Mouse (Mus musculus) left cerebral cortex, adult 6 months (tissue): ENCODE measurements around the gene Scgn. TPM values are rescaled to one million over a fixed set of nuclear protein-coding genes. Genes with fewer than 3 reads are reported as not detected.

ENCODE experiments used
- long read RNA-seq, 2 experiments: library from polyadenylated mRNA; unstranded; transcript quantifications; one replicate each; pipeline ENCODE4 v2.0.0; 2019 to 2020
- polyA plus RNA-seq: library from polyadenylated mRNA; unstranded; fragments of <200 nt; fragmentation: Nextera tagmentation; gene quantifications from 2 replicates; pipeline ENCODE4 v1.2.3, GENCODE M21; 2021

Gene Scgn
- 0.38 TPM in 1 of 2 replicates, not detected in the other for polyA plus RNA-seq
- long read RNA-seq, experiment 1, partial matches to known transcripts, result 0 of 2 reads
- long read RNA-seq, experiment 1, other reads (novel, unspliced or antisense), result 0 of 2 reads
- long read RNA-seq, experiment 2, result 0 reads

DNA sequence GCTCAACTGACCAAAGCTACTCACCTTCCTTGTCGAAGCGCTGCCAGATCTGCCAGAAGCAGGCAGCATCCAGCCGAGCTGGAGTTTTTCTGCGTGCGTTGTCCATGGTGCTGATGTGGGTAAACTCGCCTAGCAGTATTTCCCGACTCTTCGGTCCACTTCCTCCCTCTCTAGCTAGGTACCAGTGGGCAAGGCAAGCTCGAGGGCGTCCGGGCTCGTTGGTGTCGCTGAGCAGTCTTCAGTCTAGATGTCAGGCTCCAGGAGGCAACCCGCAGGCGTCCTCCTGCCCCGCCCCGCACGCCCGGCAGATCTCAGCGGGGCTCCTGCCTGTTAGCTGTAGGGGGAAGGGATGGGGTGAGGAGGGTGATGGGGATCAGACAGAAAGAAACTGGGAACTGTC is at the start of gene Scgn:
Gene Scgn (minus strand): TSS at position 287 of the 400 bp plus-strand sequence.

DNA sequence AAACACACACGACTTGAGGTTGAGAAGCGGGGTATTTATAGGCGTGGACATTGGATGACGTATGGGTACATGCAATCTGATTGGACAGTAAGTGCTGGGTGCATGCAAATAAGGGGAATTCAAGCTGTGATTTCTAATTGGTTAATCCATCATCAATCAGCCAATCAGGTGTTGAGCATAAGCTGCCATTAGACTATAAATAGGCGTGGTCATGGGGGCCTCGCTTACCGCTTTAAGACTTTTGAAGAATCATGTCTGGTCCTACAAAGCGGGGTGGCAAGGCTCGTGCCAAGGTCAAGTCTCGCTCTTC is 56.8 kb downstream of the Scgn start, which contains the start of gene Hist1h2aa:
Gene Hist1h2aa (plus strand): TSS at position 252 of the 310 bp plus-strand sequence.

DNA sequence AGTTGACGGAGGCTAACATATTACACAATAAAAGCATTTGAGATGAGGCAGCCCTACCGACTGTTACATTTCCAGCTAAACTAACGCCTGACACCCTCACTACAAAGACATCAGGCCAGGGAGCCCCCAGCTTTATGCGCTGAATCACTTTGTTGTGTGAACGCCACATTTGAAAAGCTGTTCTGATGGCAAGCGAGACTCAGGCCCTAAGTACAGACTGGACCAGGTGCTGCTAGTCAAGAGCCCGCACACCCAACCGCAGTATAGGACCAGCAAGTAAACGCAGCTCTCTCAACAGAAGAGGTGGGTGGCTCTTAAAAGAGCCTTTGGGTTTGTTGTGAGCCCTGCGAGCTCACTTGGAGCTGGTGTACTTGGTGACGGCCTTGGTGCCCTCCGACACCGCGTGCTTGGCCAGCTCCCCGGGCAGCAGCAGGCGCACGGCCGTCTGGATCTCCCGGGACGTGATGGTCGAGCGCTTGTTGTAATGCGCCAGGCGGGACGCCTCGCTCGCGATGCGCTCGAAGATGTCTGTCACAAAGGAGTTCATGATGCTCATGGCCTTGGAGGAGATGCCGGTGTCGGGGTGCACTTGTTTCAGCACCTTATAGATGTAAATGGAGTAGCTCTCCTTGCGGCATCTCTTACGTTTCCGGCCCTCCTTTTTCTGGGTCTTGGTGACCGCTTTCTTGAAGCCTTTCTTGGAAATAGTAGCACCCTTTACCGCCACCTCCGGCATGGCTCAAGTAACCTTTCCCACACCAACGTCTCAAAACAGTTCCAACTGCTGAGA is 57.4 kb downstream of the Scgn start, which contains the start of gene Hist1h2ba:
Gene Hist1h2ba (minus strand): TSS at position 736 of the 790 bp plus-strand sequence.

DNA sequence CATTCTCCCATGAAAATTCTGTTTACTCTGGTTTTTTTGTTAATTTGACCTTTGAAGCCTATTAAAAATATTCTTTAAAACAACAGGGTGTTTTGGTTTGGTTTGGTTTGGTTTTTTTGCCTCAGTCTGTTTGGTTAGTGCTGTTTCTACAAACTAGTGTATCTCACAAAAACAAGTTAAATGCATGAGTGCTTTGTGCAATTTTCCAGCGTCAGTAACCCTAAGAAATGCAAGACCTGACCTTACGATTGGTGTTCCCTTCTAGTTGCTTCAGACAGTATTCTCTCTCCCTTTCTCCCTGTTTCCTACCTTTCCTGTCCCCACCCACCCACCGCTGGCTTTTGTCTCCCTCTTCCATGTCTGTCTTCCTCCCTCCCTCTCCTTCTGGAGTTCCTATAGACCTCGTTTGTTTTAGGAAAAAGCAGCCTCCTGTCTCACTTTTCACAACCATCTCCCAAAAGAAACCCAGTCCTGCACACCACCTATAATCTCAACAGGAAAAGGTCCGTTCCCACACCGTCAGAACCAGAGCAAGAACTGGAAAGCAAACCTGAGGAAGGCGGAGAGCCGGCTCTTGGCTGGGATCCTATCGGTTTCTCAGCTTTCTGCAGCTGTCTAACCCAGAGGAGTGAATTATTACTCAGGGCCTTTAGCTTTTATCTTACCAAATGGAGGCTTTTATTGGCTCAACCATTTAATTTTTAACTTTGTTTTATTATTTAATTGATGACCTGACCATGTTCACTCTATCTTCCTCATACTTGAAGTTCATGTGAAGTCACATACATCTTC is 76.4 kb downstream of the Scgn start, which contains the start of gene Slc17a4:
Gene Slc17a4 (minus strand): TSS at position 634 of the 792 bp plus-strand sequence.

Other genes with a start within 250 kb of the Scgn start
- gene Hist1h3c, start 245.6 kb downstream of the Scgn start, polyA plus RNA-seq, result 0.53 TPM in 1 of 2 replicates, not detected in the other
- 0.45 TPM in 1 of 2 replicates, not detected in the other for gene Hist1h2bb, start 244.5 kb downstream of the Scgn start, polyA plus RNA-seq
- 2.6 and 2.8 TPM in 2 replicates for gene Hist1h2ab, start 240.1 kb downstream of the Scgn start, polyA plus RNA-seq
- 0.40 TPM in 1 of 2 replicates, not detected in the other for gene Hist1h3b, start 238.9 kb downstream of the Scgn start, polyA plus RNA-seq
- not detected in 2 replicates for gene Hist1h4b, start 234.2 kb downstream of the Scgn start, polyA plus RNA-seq
- 0.47 TPM in 1 of 2 replicates, not detected in the other for gene Hist1h4a, start 230.0 kb downstream of the Scgn start, polyA plus RNA-seq
- gene Hist1h3a, start 228.8 kb downstream of the Scgn start, polyA plus RNA-seq, result not detected in 2 replicates
- gene Hist1h1a, start 227.5 kb downstream of the Scgn start, polyA plus RNA-seq, result not detected in 2 replicates
- not detected in 2 replicates for gene Trim38, start 221.3 kb downstream of the Scgn start, polyA plus RNA-seq
- gene Slc17a2, start 184.2 kb downstream of the Scgn start, polyA plus RNA-seq, result not detected in 2 replicates
- not detected in 2 replicates for gene Slc17a3, start 151.8 kb downstream of the Scgn start, polyA plus RNA-seq
- gene Slc17a1, start 123.5 kb downstream of the Scgn start, polyA plus RNA-seq, result not detected in 2 replicates
- gene Slc17a4, start 76.2 kb downstream of the Scgn start, polyA plus RNA-seq, result not detected in 2 replicates
- gene Hist1h2ba, start 57.1 kb downstream of the Scgn start, polyA plus RNA-seq, result not detected in 2 replicates
- not detected in 2 replicates for gene Hist1h2aa, start 56.8 kb downstream of the Scgn start, polyA plus RNA-seq